Mouse (Mus musculus) layer of hippocampus, postnatal 25 days (tissue): ENCODE results near the gene Zbtb32. TPM values are rescaled to one million over a fixed set of nuclear protein-coding genes. Genes with fewer than 3 reads are reported as not detected.
A peak's percentile ranks its signal among the peaks of the same experiment; 100 is the strongest.

Source experiments
- DNase-seq, 2 experiments: peaks; one replicate each; pipeline ENCODE4 v3.0.0; 2022; ENCODE audit warnings: mixed read lengths in 2 of 2, low spot score in 1 of 2; ENCODE audit errors: extremely low spot score in 1 of 2
- total RNA-seq, 2 experiments: library from RNA; stranded (reverse); gene quantifications; 2 replicates each; pipeline ENCODE4 v1.2.3; 2021

Zbtb32 gene
- total RNA-seq, 2 experiments from 2014 or later = not detected

- DNase-seq = no peak
These were observed 5.7 kb upstream of the Zbtb32 start for GRCm38 (mm10) chr7:30604424-30604823.

- DNase-seq = no peak
These were observed 3.9 kb upstream of the Zbtb32 start for GRCm38 (mm10) chr7:30602583-30602982.

GRCm38 (mm10) chr7:30600651-30601050 lies 1.9 kb upstream of the Zbtb32 start:
- DNase-seq = no peak

GRCm38 (mm10) chr7:30599933-30600353 lies 1.2 kb upstream of the Zbtb32 start:
- peak; percentile 71 to 79 for DNase-seq

GRCm38 (mm10) chr7:30596811-30597210 lies 1.9 kb downstream of the Zbtb32 start:
- DNase-seq = no peak

GRCm38 (mm10) chr7:30596093-30596492 lies 2.6 kb downstream of the Zbtb32 start:
- no peak for DNase-seq

- DNase-seq = no peak
These were observed 4.1 kb downstream of the Zbtb32 start for GRCm38 (mm10) chr7:30594510-30595024.

- no peak for DNase-seq
These were observed 4.9 kb downstream of the Zbtb32 start for GRCm38 (mm10) chr7:30593579-30594509.

GRCm38 (mm10) chr7:30592772-30593423 lies 5.8 kb downstream of the Zbtb32 start:
- no peak for DNase-seq

GRCm38 (mm10) chr7:30591605-30591951 lies 7.1 kb downstream of the Zbtb32 start:
- no peak for DNase-seq

GRCm38 (mm10) chr7:30590927-30591604 lies 7.6 kb downstream of the Zbtb32 start:
- no peak for DNase-seq

- DNase-seq = peak; percentile 83 to 90
These were observed 9.0 kb downstream of the Zbtb32 start for GRCm38 (mm10) chr7:30589435-30590301.

GRCm38 (mm10) chr7:30588676-30589434 lies 9.9 kb downstream of the Zbtb32 start, which contains the start of gene Kmt2b:
Gene Kmt2b (minus strand): TSS chr7:30588726.
- DNase-seq = peak; percentile 78 to 96

- DNase-seq = peak; percentile 43 to 66
These were observed 10.7 kb downstream of the Zbtb32 start for GRCm38 (mm10) chr7:30587842-30588667.

- no peak for DNase-seq
These were observed 12.2 kb downstream of the Zbtb32 start for GRCm38 (mm10) chr7:30586455-30587020.

- DNase-seq = no peak
These were observed 13.5 kb downstream of the Zbtb32 start for GRCm38 (mm10) chr7:30585170-30585569.

GRCm38 (mm10) chr7:30584339-30584738 lies 14.4 kb downstream of the Zbtb32 start:
- DNase-seq = no peak

GRCm38 (mm10) chr7:30581547-30581946 lies 17.2 kb downstream of the Zbtb32 start:
- DNase-seq = no peak
